Mouse (Mus musculus): ENCODE data around the gene Psmb8. TPM values are rescaled to one million over a fixed set of nuclear protein-coding genes. Genes with fewer than 3 reads are reported as not detected.
"Not testable (repeated sequence)": the region's sequence is repeated elsewhere in the genome, so short reads cannot be mapped to it uniquely, and the experiment has no call there.

The Psmb8 gene
- total and polyA plus RNA-seq, 2 experiments, result 80.3 to 101 TPM

DNA sequence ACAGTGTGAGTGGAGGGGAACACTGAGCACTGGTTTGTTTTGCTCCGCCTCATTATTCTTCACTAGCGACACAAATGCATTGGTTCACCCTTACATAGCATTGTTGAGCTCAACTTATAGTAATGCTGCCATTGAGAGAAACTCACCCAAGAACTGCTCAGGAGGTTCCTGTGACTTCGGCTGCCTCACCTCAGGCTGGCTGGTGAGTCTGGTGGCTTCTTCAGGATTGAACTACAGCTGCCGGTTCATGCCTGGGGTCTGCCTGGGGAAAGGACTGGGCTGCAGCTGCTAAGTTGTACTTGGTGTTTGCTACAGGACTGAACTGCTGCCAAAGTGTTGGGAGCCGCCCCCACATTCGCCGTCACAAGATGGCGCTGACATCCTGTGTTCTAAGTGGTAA lies 27.9 kb downstream of the Psmb8 start:
- Histone ChIP-seq H3K79me2 (ENCODE audit: control insufficient read depth, insufficient read depth, low read length) (no peaks in the 10 kb centered on the region), H3K4me1 (ENCODE audit: control insufficient read depth, insufficient read depth, low read length) (no peaks in the 10 kb centered on the region), H3K9ac (ENCODE audit: low read depth, low read length) (no peak overlapping the region), H3K27ac (replicated peaks; ENCODE audit: insufficient read depth, low read depth, low read length) (no peak overlapping the region), H3K36me3 (ENCODE audit: control insufficient read depth, insufficient read depth, low read length) (no peaks in the 10 kb centered on the region), H3K27me3 (ENCODE audit: control insufficient read depth, insufficient read depth, low read length) (no peaks in the 10 kb centered on the region), H3K4me3 (ENCODE audit: insufficient read depth, low read depth, low read length) (no peak overlapping the region)
- no peak for DNase-seq (ENCODE audit: extremely low read depth, low read depth, low spot score)
- 95% methylated on average over 8 of the region's 8 CpGs for WGBS
- no peak for TF ChIP-seq CTCF (IDR thresholded peaks at IDR 0.05; ENCODE audit: low read depth, low read length)
- TF ChIP-seq POLR2A (IDR thresholded peaks at IDR 0.05; ENCODE audit: extremely low read depth, insufficient read depth, low read length), result no peak

DNA sequence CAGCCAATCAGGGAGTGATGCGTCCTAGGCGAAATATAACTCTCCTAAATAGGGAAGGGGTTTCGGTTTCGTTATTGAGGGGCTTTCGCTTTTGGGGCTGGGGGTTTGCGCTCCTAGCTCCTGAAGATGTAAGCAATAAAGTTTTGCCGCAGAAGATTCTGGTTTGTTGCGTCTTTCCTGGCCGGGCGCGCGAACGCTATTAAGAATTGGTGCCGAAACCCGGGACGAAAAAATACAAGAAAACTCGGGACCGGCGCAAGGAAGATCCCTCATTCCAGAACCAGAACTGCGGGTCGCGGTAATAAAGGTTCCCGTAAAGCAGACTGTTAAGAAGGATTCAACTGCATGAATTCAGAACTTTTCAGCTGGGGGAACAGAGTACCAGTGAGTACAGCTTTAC lies 28.4 kb downstream of the Psmb8 start:
- H3K36me3 ChIP-seq (ENCODE audit: control insufficient read depth, insufficient read depth, low read length); H3K79me2 ChIP-seq (ENCODE audit: control insufficient read depth, insufficient read depth, low read length); H3K9ac ChIP-seq (ENCODE audit: low read depth, low read length); H3K4me1 ChIP-seq (ENCODE audit: control insufficient read depth, insufficient read depth, low read length); DNase-seq (ENCODE audit: extremely low read depth, low read depth, low spot score); H3K27me3 ChIP-seq (ENCODE audit: control insufficient read depth, insufficient read depth, low read length); H3K27ac ChIP-seq (replicated peaks; ENCODE audit: insufficient read depth, low read depth, low read length); H3K4me3 ChIP-seq (ENCODE audit: insufficient read depth, low read depth, low read length): not testable (repeated sequence)
- 99% methylated on average over 16 of the region's 23 CpGs for WGBS

DNA sequence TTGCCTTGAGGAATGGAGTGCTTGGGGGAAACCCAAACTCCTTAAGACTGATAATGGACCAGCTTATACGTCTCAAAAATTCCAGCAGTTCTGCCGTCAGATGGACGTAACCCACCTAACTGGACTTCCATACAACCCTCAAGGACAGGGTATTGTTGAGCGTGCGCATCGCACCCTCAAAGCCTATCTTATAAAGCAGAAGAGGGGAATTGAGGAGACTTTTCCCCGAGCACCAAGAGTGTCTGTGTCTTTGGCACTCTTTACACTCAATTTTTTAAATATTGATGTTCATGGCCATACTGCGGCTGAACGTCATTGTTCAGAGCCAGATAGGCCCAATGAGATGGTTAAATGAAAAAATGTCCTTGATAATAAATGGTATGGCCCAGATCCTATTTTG lies 33.5 kb downstream of the Psmb8 start:
- not testable (repeated sequence) for H3K4me1 ChIP-seq (ENCODE audit: control insufficient read depth, insufficient read depth, low read length); H3K36me3 ChIP-seq (ENCODE audit: control insufficient read depth, insufficient read depth, low read length); H3K27me3 ChIP-seq (ENCODE audit: control insufficient read depth, insufficient read depth, low read length); DNase-seq (ENCODE audit: extremely low read depth, low read depth, low spot score); H3K79me2 ChIP-seq (ENCODE audit: control insufficient read depth, insufficient read depth, low read length); H3K9ac ChIP-seq (ENCODE audit: low read depth, low read length); H3K27ac ChIP-seq (replicated peaks; ENCODE audit: insufficient read depth, low read depth, low read length); H3K4me3 ChIP-seq (ENCODE audit: insufficient read depth, low read depth, low read length)
- 96% methylated on average over 9 of the region's 9 CpGs for WGBS

DNA sequence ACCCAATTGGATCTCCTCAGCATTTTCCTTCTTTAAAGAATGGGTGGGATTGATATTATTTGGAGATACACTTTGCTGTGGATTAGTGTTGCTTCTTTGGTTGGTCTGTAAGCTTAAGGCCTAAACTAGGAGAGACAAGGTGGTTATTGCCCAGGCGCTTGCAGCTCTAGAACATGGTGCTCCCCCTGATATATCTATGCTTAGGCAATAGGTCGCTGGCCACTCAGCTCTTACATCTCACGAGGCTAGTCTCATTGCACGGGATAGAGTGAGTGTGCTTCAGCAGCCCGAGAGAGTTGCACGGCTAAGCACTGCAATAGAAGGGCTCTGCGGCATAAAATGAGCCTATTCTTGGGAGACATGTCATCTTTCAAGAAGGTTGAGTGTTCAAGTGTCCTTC lies 34.5 kb downstream of the Psmb8 start:
- not testable (repeated sequence) for H3K36me3 ChIP-seq (ENCODE audit: control insufficient read depth, insufficient read depth, low read length); H3K79me2 ChIP-seq (ENCODE audit: control insufficient read depth, insufficient read depth, low read length); DNase-seq (ENCODE audit: extremely low read depth, low read depth, low spot score); H3K27me3 ChIP-seq (ENCODE audit: control insufficient read depth, insufficient read depth, low read length); H3K9ac ChIP-seq (ENCODE audit: low read depth, low read length); H3K27ac ChIP-seq (replicated peaks; ENCODE audit: insufficient read depth, low read depth, low read length); H3K4me1 ChIP-seq (ENCODE audit: control insufficient read depth, insufficient read depth, low read length); H3K4me3 ChIP-seq (ENCODE audit: insufficient read depth, low read depth, low read length)
- WGBS, result 93% methylated on average over 7 of the region's 7 CpGs

DNA sequence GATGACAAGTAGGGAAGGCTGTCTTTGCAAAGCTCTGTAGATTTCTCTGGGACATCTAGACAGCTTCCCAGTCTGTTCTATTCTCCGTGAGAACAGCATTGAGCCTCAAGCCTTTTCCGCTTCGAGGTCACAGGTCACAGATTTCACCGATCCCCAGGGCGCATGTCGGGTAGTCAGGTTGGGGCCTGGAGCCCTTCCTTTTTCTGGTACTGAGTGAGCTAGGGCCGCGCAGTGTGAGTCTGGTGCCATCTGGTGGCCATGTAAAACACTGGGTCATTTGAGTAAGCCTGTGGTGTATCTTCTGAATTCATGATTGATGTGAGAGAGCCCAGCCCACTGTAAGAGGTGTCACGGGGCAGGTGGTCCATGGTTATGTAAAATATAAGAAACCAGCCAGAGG lies 37.4 kb downstream of the Psmb8 start:
- Histone ChIP-seq H3K27ac (replicated peaks; ENCODE audit: insufficient read depth, low read depth, low read length) (no peak overlapping the region), H3K4me1 (ENCODE audit: control insufficient read depth, insufficient read depth, low read length) (no peaks in the 10 kb centered on the region), H3K79me2 (ENCODE audit: control insufficient read depth, insufficient read depth, low read length) (no peaks in the 10 kb centered on the region), H3K36me3 (ENCODE audit: control insufficient read depth, insufficient read depth, low read length) (no peaks in the 10 kb centered on the region), H3K27me3 (ENCODE audit: control insufficient read depth, insufficient read depth, low read length) (no peaks in the 10 kb centered on the region), H3K4me3 (ENCODE audit: insufficient read depth, low read depth, low read length) (no peak overlapping the region), H3K9ac (ENCODE audit: low read depth, low read length) (no peak overlapping the region)
- peak; percentile 64 for DNase-seq (ENCODE audit: extremely low read depth, low read depth, low spot score)
- WGBS, result 17% methylated on average over 9 of the region's 9 CpGs
- TF ChIP-seq POLR2A (IDR thresholded peaks at IDR 0.05; ENCODE audit: extremely low read depth, insufficient read depth, low read length) (no peak), CTCF (IDR thresholded peaks at IDR 0.05; ENCODE audit: low read depth, low read length) (peak; percentile 94)

DNA sequence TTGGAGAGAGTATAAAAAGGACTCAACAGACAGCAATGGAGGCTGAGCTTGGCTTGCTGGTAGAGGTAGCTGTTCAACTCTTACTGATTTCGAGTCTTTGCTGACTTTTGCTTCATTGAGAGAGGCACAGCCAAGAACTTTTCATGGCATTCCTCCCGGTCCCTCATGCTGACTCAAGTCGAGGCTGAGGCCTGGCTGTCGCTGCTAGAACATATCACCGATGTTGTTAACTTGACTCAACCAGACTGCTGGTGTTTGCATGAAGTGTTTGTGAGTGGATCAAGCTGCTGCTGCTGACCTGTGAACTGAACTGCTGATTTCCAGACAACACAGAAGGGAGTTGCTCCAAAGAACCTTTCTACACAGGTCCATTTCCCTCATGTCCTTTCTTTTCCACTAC lies 39.2 kb downstream of the Psmb8 start:
- Histone ChIP-seq H3K9ac (ENCODE audit: low read depth, low read length) (no peak overlapping the region), H3K4me3 (ENCODE audit: insufficient read depth, low read depth, low read length) (no peak overlapping the region), H3K79me2 (ENCODE audit: control insufficient read depth, insufficient read depth, low read length) (no peaks in the 10 kb centered on the region), H3K27ac (replicated peaks; ENCODE audit: insufficient read depth, low read depth, low read length) (no peak overlapping the region), H3K4me1 (ENCODE audit: control insufficient read depth, insufficient read depth, low read length) (no peaks in the 10 kb centered on the region), H3K36me3 (ENCODE audit: control insufficient read depth, insufficient read depth, low read length) (no peaks in the 10 kb centered on the region), H3K27me3 (ENCODE audit: control insufficient read depth, insufficient read depth, low read length) (no peaks in the 10 kb centered on the region)
- TF ChIP-seq POLR2A (IDR thresholded peaks at IDR 0.05; ENCODE audit: extremely low read depth, insufficient read depth, low read length), result no peak
- no peak for TF ChIP-seq CTCF (IDR thresholded peaks at IDR 0.05; ENCODE audit: low read depth, low read length)
- no peak for DNase-seq (ENCODE audit: extremely low read depth, low read depth, low spot score)
- WGBS, result 79% methylated on average over 5 of the region's 5 CpGs

DNA sequence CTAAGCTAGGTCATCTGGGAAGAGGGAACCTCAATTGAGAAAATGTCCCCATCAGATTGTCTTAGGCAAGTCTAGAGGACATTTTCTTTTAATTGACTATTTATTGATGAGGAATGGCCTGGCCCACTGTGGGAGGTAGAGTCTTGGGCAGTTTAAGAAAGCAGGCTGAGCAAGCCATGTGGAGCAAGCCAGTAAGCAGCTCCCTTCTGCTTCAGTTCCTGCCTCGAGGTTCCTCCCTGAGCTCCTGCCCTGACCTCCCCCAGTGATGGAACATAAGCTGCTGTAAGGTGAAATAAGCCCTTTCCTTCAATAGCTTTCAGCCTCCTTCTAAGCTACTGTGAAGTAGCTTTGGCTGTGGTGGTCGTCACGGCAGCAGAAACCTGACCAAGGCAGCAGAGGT lies 40.2 kb downstream of the Psmb8 start:
- no peaks in the 10 kb centered on the region for H3K36me3 ChIP-seq (ENCODE audit: control insufficient read depth, insufficient read depth, low read length)
- no peak for DNase-seq (ENCODE audit: extremely low read depth, low read depth, low spot score)
- 78% methylated on average over 3 of the region's 3 CpGs for WGBS
- H3K27me3 ChIP-seq (ENCODE audit: control insufficient read depth, insufficient read depth, low read length), result no peaks in the 10 kb centered on the region
- H3K4me3 ChIP-seq (ENCODE audit: insufficient read depth, low read depth, low read length), result no peak overlapping the region
- no peak overlapping the region for H3K9ac ChIP-seq (ENCODE audit: low read depth, low read length)
- no peaks in the 10 kb centered on the region for H3K4me1 ChIP-seq (ENCODE audit: control insufficient read depth, insufficient read depth, low read length)
- TF ChIP-seq POLR2A (IDR thresholded peaks at IDR 0.05; ENCODE audit: extremely low read depth, insufficient read depth, low read length) (no peak), CTCF (IDR thresholded peaks at IDR 0.05; ENCODE audit: low read depth, low read length) (no peak)
- H3K27ac ChIP-seq (replicated peaks; ENCODE audit: insufficient read depth, low read depth, low read length), result no peak overlapping the region
- H3K79me2 ChIP-seq (ENCODE audit: control insufficient read depth, insufficient read depth, low read length), result no peaks in the 10 kb centered on the region
